Mouse (Mus musculus) activated CD4-positive, CD25-positive, alpha-beta regulatory T cell, adult 9 weeks (primary cell): ENCODE measurements around the gene Gm5447. TPM values are rescaled to one million over a fixed set of nuclear protein-coding genes. Genes with fewer than 3 reads are reported as not detected.

Experiments used
- polyA plus RNA-seq: library from polyadenylated mRNA; unstranded; fragments of 100-300 nt; shearing (Covaris generic); gene quantifications from one replicate; pipeline ENCODE4 v1.2.1, GENCODE M21; 2017

Gene Gm5447
- not detected for polyA plus RNA-seq

DNA sequence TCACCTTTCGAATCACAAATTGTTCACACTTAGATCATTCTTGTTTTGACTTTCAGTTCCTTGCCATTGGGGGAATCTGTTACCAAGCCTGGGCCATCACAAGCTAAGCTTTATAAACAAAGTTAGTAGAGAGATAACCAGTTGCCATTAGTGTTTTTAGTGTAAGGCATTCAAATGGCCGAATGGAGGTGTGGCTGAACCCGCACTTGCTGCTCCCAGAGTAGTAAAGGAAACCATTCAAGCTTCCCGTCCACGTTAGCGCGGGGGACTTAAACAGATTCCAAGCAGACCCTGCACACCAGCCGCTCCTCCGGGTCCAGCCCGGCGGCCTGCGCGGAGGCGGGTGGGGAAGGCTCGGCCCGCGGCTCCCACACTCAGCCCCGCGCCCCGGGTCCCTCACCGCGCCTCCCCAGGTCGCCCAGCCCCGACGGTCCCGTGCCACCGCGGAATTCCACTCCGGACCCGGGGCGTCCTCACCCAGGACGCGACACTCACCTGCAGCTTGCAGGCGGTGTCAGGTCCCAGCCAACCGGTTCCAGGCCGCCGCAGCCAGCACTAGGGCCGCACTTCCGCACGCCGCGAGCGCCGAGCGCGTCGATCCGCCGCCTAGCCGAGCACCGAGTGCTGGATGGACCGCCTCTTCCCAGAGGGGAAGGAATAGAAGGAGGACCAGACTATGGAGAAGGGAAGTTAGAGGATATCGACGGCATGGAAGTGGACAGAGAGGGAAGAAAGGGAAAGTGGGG is at the start of gene Gm5447, which contains the start of gene Exoc2:
TSS of gene Gm5447 (plus strand) at position 704 of the 746 bp plus-strand sequence.
TSS of gene Exoc2 (minus strand) at position 593 of the 746 bp plus-strand sequence.

DNA sequence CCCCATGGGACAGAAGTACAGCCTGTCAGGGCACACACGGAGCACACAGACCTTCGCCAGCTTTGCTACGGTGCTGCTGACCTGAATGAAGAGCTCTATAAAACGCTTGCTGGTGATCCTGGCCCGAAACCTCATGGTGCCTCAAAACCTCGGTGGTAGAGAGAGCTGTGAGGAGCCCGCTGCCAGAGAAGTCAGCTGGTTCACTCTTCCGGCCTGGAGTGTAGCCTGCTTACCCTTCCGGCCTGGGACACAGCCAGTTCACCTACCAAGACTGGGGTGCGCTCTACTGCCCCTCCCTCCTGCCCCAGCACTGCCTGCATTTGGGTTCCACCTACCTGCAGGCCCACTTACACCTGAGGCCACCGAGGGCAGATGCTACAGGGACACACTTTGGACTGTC is 26.5 kb upstream of the Gm5447 start, which contains the start of gene Hus1b:
TSS of gene Hus1b (minus strand) at position 220 of the 400 bp plus-strand sequence.

Other genes with a start within 250 kb of the Gm5447 start
- gene Irf4, start 225.0 kb upstream of the Gm5447 start, polyA plus RNA-seq = 33.0 TPM
- 0.23 TPM for gene Hus1b, start 26.4 kb upstream of the Gm5447 start, polyA plus RNA-seq
- gene Exoc2, start 111 bp upstream of the Gm5447 start, polyA plus RNA-seq = 114 TPM